Mouse (Mus musculus) lung, postnatal 4 days (tissue): ENCODE measurements around the gene Sult3a1.
"Not testable (repeated sequence)": the region's sequence is repeated elsewhere in the genome, so short reads cannot be mapped to it uniquely, and the experiment has no call there.

ENCODE experiments used
- DNase-seq, 2 experiments: peaks; one replicate each; pipeline ENCODE4 v3.0.0; 2021

Gene Sult3a1

GRCm38 (mm10) chr10:33857421-33857820 is at the start of gene Sult3a1:
Sult3a1 (plus strand) TSS chr10:33857721.
- DNase-seq = no peak

DNA sequence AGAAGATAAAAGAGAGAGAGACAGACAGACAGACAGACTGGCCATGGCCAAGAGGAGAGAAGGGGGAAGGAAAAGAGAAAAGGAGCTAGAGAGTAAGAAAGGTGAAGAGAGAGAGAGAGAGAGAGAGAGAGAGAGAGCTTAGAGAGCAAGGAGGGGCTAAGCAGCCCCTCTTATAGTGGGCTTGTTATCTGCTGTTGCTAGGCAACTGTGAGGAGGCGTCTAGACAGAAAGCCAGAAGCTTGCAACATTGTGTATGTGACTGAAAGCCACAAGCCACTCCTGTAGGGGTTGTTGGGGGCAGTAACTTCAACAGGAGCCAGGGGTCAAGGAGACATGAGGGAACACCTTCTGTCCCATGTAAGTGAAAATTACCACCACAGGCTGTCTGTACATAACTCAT is 45.7 kb upstream of the Sult3a1 start:
- DNase-seq = no peak

GRCm38 (mm10) chr10:33814266-33814665 is 43.3 kb upstream of the Sult3a1 start:
- no peak for DNase-seq

DNA sequence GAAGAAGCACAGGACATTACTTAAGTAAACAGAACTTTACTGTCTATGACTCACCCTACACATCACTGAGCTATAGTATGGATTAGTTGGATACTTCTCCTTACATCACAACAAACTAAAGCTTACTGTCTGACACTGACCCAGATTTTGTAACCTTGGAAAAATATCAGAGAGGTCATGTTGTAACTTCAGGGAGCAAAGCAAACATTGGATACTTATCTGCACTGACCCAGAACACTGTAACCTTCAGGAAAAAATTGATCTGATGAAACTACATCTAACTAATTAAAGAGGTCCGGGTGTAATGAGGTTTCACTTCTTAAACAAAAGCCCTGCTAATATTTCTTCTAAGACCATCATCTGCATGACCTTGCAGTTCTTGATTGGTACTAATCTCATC is 40.6 kb upstream of the Sult3a1 start:
- no peak for DNase-seq

DNA sequence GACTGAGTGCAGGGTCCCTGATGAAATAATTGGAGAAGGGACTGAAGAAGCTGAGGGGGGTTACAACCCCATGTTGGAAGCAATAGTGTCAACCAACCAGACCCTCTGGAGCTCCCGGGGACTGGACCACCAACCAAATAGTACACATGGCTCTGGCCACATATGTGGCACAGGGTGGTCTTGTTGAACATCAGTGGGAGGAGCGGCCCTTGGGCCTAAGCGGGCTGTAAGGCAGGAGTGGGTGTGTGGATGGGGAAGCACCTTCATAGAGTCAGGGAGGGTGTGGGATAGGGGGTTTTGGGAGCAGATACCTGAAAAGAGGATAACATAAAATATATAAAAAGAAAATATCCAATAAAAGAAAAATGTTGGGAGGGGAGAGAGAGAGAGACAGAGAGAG is 36.6 kb upstream of the Sult3a1 start:
- DNase-seq = no peak

- DNase-seq = no peak
These were observed 8.5 kb downstream of the Sult3a1 start for GRCm38 (mm10) chr10:33865994-33866393.

- DNase-seq = no peak
These were observed 12.9 kb downstream of the Sult3a1 start for GRCm38 (mm10) chr10:33870441-33870840.

DNA sequence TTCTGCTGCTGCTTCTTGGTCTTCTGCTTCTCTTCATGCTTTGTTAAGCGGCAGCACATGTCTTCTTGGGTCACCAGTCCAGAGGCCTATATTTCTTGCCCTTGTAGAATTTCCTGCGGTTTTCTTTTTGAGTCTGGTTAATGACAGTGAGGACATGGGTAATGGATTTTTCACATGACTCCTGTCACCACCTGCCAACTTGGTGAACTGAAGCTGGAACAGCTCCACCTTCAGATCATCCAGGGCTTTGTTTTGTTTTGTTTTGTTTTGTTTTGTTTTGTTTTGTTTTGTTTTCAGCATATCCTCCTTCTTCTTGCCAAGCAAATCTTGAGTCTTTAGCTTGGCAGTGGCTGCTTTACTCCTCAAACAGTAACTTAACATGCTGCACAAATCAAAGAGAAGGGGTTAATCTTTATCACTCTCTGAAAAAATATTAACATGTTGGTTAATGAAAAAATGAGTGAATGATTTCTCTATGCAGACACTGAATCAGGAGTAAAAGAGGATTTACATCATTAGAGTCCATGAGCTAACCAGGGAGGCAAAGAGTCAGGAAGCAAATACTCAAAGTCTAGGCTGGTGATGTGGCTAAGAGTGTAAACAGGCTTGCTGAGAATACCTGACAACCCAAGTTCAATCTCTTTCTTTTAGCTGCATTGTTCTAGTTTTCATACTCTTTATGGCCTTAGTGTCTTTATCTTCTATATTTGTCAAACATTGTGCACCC is 15.3 kb downstream of the Sult3a1 start:
- DNase-seq = no peak

- DNase-seq = not testable (repeated sequence)
These were observed 24.9 kb downstream of the Sult3a1 start for GRCm38 (mm10) chr10:33882411-33882810.

GRCm38 (mm10) chr10:33901520-33901919 is 44.0 kb downstream of the Sult3a1 start:
- not testable (repeated sequence) for DNase-seq

DNA sequence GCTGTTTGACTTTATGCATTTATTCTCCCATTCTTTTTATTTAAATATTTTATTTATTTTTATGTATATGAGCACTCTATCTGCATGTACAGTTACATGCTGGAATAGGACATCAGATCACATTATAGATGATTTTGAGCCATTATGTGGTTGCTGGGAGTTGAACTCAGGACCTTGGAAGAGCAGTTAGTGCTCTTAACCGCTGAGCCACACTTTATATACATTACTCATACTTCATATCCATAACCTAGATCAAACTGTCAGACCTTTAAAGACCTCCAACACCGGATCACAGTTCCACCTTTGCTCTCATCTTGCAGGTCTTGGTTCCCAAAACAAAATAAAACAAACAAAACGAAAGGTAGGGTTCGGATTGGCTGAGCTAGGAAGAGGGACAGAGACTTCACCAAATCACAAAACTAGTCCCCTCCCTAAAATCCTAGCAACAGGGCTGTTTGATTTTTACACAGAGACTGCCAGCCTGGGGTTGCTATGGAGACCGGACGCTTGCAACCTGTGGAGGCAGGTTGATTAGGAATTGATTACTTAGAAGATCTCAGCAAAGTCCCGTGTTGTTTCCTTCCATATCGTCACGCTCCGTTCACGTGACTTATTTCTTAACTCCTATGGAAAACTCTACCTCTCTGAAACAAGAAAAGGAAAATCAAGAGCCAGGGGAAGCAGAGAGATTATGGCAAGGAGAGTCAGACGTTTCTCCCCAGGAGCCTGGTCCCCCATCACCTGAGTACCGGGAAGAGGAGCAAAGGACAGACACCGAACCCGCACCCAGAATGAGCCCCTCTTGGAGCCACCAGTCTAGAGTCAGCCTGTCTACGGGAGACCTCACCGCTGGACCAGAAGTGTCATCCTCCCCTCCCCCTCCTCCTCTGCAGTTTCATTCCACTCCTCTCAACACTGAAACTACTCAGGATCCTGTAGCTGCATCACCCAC is 47.3 kb downstream of the Sult3a1 start, which contains the start of gene Rsph4a:
TSS of gene Rsph4a (plus strand) at position 582 of the 952 bp plus-strand sequence.
- peak in 1 of 2 experiments; percentile 7 for DNase-seq

- no peak for DNase-seq
These were observed 48.0 kb downstream of the Sult3a1 start for GRCm38 (mm10) chr10:33905489-33905888.
